Mouse (Mus musculus) small intestine, adult 2 months (tissue): ENCODE results near the gene Fcgr3.

Source experiments
- CTCF ChIP-seq: fragments of 200-500 bp; IDR thresholded peaks from 2 replicates; pipeline ENCODE4 v1.5.1; 2012; ENCODE audit warnings: low read depth, mild to moderate bottlenecking, control low read depth, inconsistent platforms, low read length, moderate library complexity, mixed read lengths; ENCODE audit not compliant: insufficient replicate concordance, insufficient read length; ENCODE audit errors: extremely low read depth
- POLR2A ChIP-seq: fragments of 200-500 bp; IDR thresholded peaks from 2 replicates; pipeline ENCODE4 v1.6.1; 2012; ENCODE audit warnings: low read depth, mild to moderate bottlenecking, control low read depth, inconsistent platforms, low read length, moderate library complexity

GRCm38 (mm10) chr1:171085718-171086117 lies 21.0 kb upstream of the Fcgr3 start:
- TF ChIP-seq POLR2A (no peak), CTCF (no peak)
